In the genomic region with DNA sequence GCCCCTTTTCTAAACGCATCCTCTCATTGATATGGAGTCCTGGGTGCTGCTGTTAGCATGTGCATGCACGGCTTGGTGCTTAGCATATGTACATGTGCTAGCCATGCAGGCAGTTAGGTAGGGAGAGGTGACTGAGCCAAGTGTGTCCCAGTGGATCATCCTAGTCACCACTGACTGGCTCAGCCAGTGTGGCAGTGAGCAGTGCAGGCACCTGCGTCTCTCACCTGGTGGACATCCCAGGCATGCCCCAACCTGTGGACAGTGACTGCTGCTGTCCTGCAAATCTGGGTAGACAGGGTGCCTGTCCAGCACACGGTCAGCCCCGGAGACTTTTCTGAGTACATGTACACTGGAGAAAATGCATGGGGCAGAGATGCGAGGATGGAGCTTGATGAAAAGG, we compare ENCODE assay signal across 16 mouse cellular contexts. TPM values are rescaled to one million over a fixed set of nuclear protein-coding genes. Genes with fewer than 3 reads are reported as not detected.
DNase-seq lines count a peak whose midpoint lies in the region; ATAC-seq and TF ChIP-seq lines count a peak whose summit lies in the region.
"Had no signal": no experiment of that assay in that cellular context is flagged by ENCODE, and none has a peak within 500 bp of the region (broad histone marks: within the 10 kb centered on the region; RNA-seq: fewer than 3 reads in every experiment).

No protein-coding gene starts in this region.

- 93% methylated on average over 6 of the region's 6 CpGs for WGBS in midbrain, embryonic 10.5 days
- 96% methylated on average over 6 of the region's 6 CpGs for WGBS in midbrain, embryonic 11.5 days
- 90% methylated on average over 6 of the region's 6 CpGs for WGBS in limb, embryonic 10.5 days
- 92% methylated on average over 6 of the region's 6 CpGs for WGBS in stomach, embryonic 15.5 days

- peak; percentile 16 for DNase-seq in gastrocnemius, adult 2 months
- no peak for DNase-seq in gastrocnemius, postnatal 25 days
- DNase-seq in midbrain, embryonic 10.5 days (ENCODE audit: low spot score): no peak
- no peak for DNase-seq in midbrain, embryonic 11.5 days (ENCODE audit: low spot score, missing footprints)
- DNase-seq in limb, embryonic 10.5 days (ENCODE audit: low spot score): no peak
- no peak for DNase-seq in kidney, postnatal 14 days
- DNase-seq: cerebellum, adult 9-11 months; kidney, postnatal 36 days; right cerebral cortex, postnatal 14 days; thymus, postnatal 36 days had no signal

- peaks cover 47% of the 10 kb centered on the region for H3K36me3 ChIP-seq in midbrain, embryonic 10.5 days
- H3K36me3 ChIP-seq in midbrain, embryonic 11.5 days (ENCODE audit: control insufficient read depth, insufficient read depth, low read length): no peaks in the 10 kb centered on the region
- peaks cover 66% of the 10 kb centered on the region for H3K36me3 ChIP-seq in limb, embryonic 10.5 days
- no peaks in the 10 kb centered on the region for H3K36me3 ChIP-seq in stomach, embryonic 15.5 days
- H3K36me3 ChIP-seq: intestine, embryonic 15.5 days had no signal

- H3K4me1 ChIP-seq in midbrain, embryonic 10.5 days: peaks cover 18% of the 10 kb centered on the region
- no peaks in the 10 kb centered on the region for H3K4me1 ChIP-seq in midbrain, embryonic 11.5 days (ENCODE audit: control insufficient read depth, insufficient read depth, low read length)
- H3K4me1 ChIP-seq in limb, embryonic 10.5 days: peaks cover 50% of the 10 kb centered on the region
- H3K4me1 ChIP-seq in stomach, embryonic 15.5 days: peaks cover 16% of the 10 kb centered on the region

- no peak overlapping the region for H3K4me3 ChIP-seq in gastrocnemius, adult 2 months
- no peak overlapping the region for H3K4me3 ChIP-seq in midbrain, embryonic 10.5 days
- no peak overlapping the region for H3K4me3 ChIP-seq in midbrain, embryonic 11.5 days (ENCODE audit: low read depth, low read length)
- no peak overlapping the region for H3K4me3 ChIP-seq in limb, embryonic 10.5 days
- H3K4me3 ChIP-seq in stomach, embryonic 15.5 days (replicated peaks): no peak overlapping the region
- H3K4me3 ChIP-seq: intestine, embryonic 15.5 days; lung, embryonic 15.5 days had no signal

- peaks cover 3% of the 10 kb centered on the region; the same call in 1 of the 2 replicates for H3K9me3 ChIP-seq in midbrain, embryonic 10.5 days (replicated peaks)
- no peaks in the 10 kb centered on the region for H3K9me3 ChIP-seq in midbrain, embryonic 11.5 days (ENCODE audit: control insufficient read depth, low read length)
- no peaks in the 10 kb centered on the region for H3K9me3 ChIP-seq in limb, embryonic 10.5 days (replicated peaks)
- no peaks in the 10 kb centered on the region for H3K9me3 ChIP-seq in stomach, embryonic 15.5 days
- H3K9me3 ChIP-seq: intestine, embryonic 15.5 days; lung, embryonic 15.5 days had no signal

- no peak overlapping the region for H3K9ac ChIP-seq in midbrain, embryonic 11.5 days (ENCODE audit: low read length)
- no peak overlapping the region for H3K9ac ChIP-seq in stomach, embryonic 15.5 days
- H3K9ac ChIP-seq: intestine, embryonic 15.5 days; lung, embryonic 15.5 days had no signal

- H3K27me3 ChIP-seq in midbrain, embryonic 10.5 days (ENCODE audit: low read depth, poor library complexity, severe bottlenecking): no peaks in the 10 kb centered on the region
- no peaks in the 10 kb centered on the region for H3K27me3 ChIP-seq in midbrain, embryonic 11.5 days (ENCODE audit: control insufficient read depth, insufficient read depth, low read length)
- H3K27me3 ChIP-seq in limb, embryonic 10.5 days (ENCODE audit: low read depth, poor library complexity, severe bottlenecking): no peaks in the 10 kb centered on the region
- H3K27me3 ChIP-seq in stomach, embryonic 15.5 days (replicated peaks): no peaks in the 10 kb centered on the region
- H3K27me3 ChIP-seq: intestine, embryonic 15.5 days; lung, embryonic 15.5 days had no signal

- H3K4me2 ChIP-seq in midbrain, embryonic 11.5 days: no peak overlapping the region
- no peak overlapping the region for H3K4me2 ChIP-seq in stomach, embryonic 15.5 days
- H3K4me2 ChIP-seq: intestine, embryonic 15.5 days; lung, embryonic 15.5 days had no signal

- intact Hi-C loops in gastrocnemius, adult 2 months (cut with DNase I): no loop called here

- H3K27ac ChIP-seq in gastrocnemius, adult 2 months: peak overlapping the region; percentile 85
- H3K27ac ChIP-seq in midbrain, embryonic 10.5 days (replicated peaks): 0 out of 2 replicates have a peak overlapping the region, but pooled peaks have one; percentile 3
- H3K27ac ChIP-seq in midbrain, embryonic 11.5 days (ENCODE audit: low read depth, low read length): no peak overlapping the region
- H3K27ac ChIP-seq in limb, embryonic 10.5 days: peak overlapping the region; percentile 83
- H3K27ac ChIP-seq in stomach, embryonic 15.5 days: 0 out of 2 replicates have a peak overlapping the region, but pooled peaks have one; percentile 9
- H3K27ac ChIP-seq: intestine, embryonic 15.5 days had no signal

- TF ChIP-seq CTCF in gastrocnemius, adult 2 months (IDR thresholded peaks at IDR 0.05): no peak

- no peak for ATAC-seq in midbrain, embryonic 11.5 days (ENCODE audit: low FRiP score)
- ATAC-seq in stomach, embryonic 15.5 days (ENCODE audit: insufficient read depth, low FRiP score, low read depth): no peak
- ATAC-seq in monocyte, adult 5-6 weeks (replicated peaks; ENCODE audit: insufficient number of reproducible peaks, low FRiP score, low TSS enrichment, poor library complexity, severe bottlenecking): no peak; the same call in 1 of the 2 replicates
- ATAC-seq: activated CD4-positive, CD25-positive, alpha-beta regulatory T cell, adult 4 months; intestine, embryonic 15.5 days had no signal

RNA-seq across cellular contexts. Expression of gene Cep295nl, which starts 13.8 kb away (rescaled TPM):
- total RNA-seq in gastrocnemius, adult 2 months (2021): 1 to 10 TPM; 1.0 to 1.1 TPM
- total RNA-seq in gastrocnemius, postnatal 25 days (2021): 1 to 10 TPM in 1 of 2 experiments, under 1 TPM in 1; 0.99 to 1.0 TPM
- 0.06 and 0.21 TPM in 2 replicates for polyA plus RNA-seq in midbrain, embryonic 10.5 days (2016; fragmentation: Nextera tagmentation; extraction: Ambion mirVana)
- polyA plus RNA-seq in midbrain, embryonic 11.5 days (2014; fragmentation: Nextera tagmentation; extraction: Ambion mirVana): 0.23 and 0.40 TPM in 2 replicates
- polyA plus RNA-seq in limb, embryonic 10.5 days (2016; fragmentation: Nextera tagmentation; extraction: Ambion mirVana): 0.61 and 1.1 TPM in 2 replicates
- polyA plus RNA-seq in stomach, embryonic 15.5 days (2015; fragmentation: Nextera tagmentation; extraction: Ambion mirVana): 0.36 and 0.42 TPM in 2 replicates
- total RNA-seq in monocyte, adult 5-6 weeks (2017): 1.6 to 2.8 TPM in 2 of 3 replicates, not detected in the other
- total RNA-seq: liver, adult 2 months had no signal
- polyA plus RNA-seq: liver, adult 2 months had no signal

RNA-seq across cellular contexts. Expression of gene Timp2, which starts 27.0 kb away (rescaled TPM):
- 100 to 1,000 TPM in 1 of 2 experiments, 10 to 100 TPM in 1; 70.1 to 115 TPM for total RNA-seq in gastrocnemius, adult 2 months (2021)
- total RNA-seq in gastrocnemius, postnatal 25 days (2021): 10 to 100 TPM; 77.3 to 96.4 TPM
- 29.0 and 32.1 TPM in 2 replicates for polyA plus RNA-seq in midbrain, embryonic 10.5 days (2016; fragmentation: Nextera tagmentation; extraction: Ambion mirVana)
- polyA plus RNA-seq in midbrain, embryonic 11.5 days (2014; fragmentation: Nextera tagmentation; extraction: Ambion mirVana): 40.1 and 42.8 TPM in 2 replicates
- polyA plus RNA-seq in limb, embryonic 10.5 days (2016; fragmentation: Nextera tagmentation; extraction: Ambion mirVana): 35.4 and 49.6 TPM in 2 replicates
- 78.8 and 83.0 TPM in 2 replicates for polyA plus RNA-seq in stomach, embryonic 15.5 days (2015; fragmentation: Nextera tagmentation; extraction: Ambion mirVana)
- 19.4 to 46.1 TPM (median 27.0 TPM) in 3 replicates for total RNA-seq in monocyte, adult 5-6 weeks (2017)

RNA-seq across cellular contexts. Expression of gene Usp36, which starts 38.5 kb away (rescaled TPM):
- total RNA-seq in gastrocnemius, adult 2 months (2021): 10 to 100 TPM; 15.7 to 17.4 TPM
- total RNA-seq in gastrocnemius, postnatal 25 days (2021): 10 to 100 TPM; 11.9 to 12.8 TPM
- polyA plus RNA-seq in midbrain, embryonic 10.5 days (2016; fragmentation: Nextera tagmentation; extraction: Ambion mirVana): 20.4 and 23.6 TPM in 2 replicates
- 8.7 and 9.0 TPM in 2 replicates for polyA plus RNA-seq in midbrain, embryonic 11.5 days (2014; fragmentation: Nextera tagmentation; extraction: Ambion mirVana)
- 25.6 and 27.4 TPM in 2 replicates for polyA plus RNA-seq in limb, embryonic 10.5 days (2016; fragmentation: Nextera tagmentation; extraction: Ambion mirVana)
- 20.3 and 20.5 TPM in 2 replicates for polyA plus RNA-seq in stomach, embryonic 15.5 days (2015; fragmentation: Nextera tagmentation; extraction: Ambion mirVana)
- 13.1 to 29.6 TPM (median 14.8 TPM) in 3 replicates for total RNA-seq in monocyte, adult 5-6 weeks (2017)
